Mouse (Mus musculus): Measurements from ENCODE around the gene Slc4a3.

Gene Slc4a3

DNA sequence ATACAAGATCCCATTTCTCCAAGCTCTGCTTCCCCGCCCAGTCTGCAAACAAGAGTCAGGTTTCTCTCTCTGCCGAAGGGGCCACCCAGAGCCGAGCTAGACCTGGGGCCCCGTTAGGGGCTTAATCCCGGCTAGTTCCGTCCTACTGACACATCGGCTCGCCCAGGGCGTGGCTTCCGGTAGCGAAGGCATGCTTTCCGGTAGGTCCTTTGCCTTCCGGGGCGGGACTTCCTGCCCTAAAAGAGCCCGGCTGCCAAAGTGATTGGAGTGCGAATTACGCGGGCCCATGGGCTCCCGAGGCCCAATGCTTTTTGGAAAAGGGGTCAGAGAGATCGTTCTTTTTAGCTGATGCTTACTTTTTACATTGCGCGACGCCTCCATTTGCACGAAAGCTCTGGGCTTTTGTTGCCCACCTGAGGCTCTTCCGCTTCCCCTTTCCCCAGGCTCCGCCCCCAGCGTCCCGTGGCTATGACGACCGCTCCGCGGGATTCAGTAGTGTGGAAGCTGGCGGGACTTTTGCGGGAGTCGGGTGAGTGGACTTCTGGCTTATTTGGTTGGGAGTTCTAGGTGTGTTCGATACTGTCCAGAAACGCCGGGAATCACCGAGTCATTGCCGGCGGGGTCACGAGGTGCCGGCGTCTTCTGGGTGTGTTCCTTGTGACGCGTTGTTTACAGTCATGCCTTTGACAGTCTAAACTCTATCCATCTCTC lies 24.6 kb upstream of the Slc4a3 start, which contains the start of gene Stk11ip:
TSS of gene Stk11ip (plus strand) at position 209 of the 711 bp plus-strand sequence.
- DNase-seq (ENCODE audit: low read depth in 2 of 2, low spot score in 2 of 2): peak; percentile 83 to 87

DNA sequence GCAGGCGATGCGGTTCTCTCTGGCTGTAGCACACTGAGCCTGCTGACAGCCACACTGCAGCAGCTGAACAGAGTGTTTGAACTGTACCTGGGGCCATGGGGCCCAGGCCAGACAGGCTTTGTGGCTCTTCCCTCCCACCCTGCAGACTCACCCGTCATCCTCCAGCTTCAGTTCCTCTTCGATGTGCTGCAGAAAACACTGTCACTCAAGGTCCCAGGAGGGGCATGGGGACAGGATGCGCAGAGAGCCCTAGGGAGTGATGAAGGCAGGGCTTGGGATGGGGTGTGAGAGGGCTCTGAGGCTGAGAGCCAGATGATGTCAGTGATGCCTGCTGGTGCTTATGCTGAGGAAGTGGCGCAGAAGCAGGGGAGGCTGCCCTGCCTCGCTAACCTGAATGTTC lies 21.4 kb upstream of the Slc4a3 start:
- DNase-seq (ENCODE audit: low read depth in 2 of 2, low spot score in 2 of 2): no peak

DNA sequence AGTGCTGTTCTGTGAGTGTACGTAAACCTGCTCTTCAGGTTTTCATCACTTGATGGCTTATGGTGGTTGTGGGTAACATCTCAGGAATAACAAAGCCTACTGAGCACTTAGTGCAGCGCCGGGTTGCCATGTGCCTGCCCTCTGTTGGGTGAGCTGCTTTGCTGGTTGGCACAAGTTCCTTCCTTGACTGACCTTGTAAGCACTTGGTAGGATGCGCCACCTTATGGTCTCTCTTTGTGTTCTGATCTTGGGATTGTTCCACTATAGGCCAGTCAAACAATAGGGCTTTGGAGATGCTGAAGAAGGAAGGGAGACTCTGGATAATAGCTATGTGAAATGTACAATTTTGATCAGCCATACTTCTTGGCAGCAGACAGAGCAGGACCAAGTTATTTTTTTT lies 15.5 kb upstream of the Slc4a3 start:
- no peak for DNase-seq (ENCODE audit: low read depth in 2 of 2, low spot score in 2 of 2)

DNA sequence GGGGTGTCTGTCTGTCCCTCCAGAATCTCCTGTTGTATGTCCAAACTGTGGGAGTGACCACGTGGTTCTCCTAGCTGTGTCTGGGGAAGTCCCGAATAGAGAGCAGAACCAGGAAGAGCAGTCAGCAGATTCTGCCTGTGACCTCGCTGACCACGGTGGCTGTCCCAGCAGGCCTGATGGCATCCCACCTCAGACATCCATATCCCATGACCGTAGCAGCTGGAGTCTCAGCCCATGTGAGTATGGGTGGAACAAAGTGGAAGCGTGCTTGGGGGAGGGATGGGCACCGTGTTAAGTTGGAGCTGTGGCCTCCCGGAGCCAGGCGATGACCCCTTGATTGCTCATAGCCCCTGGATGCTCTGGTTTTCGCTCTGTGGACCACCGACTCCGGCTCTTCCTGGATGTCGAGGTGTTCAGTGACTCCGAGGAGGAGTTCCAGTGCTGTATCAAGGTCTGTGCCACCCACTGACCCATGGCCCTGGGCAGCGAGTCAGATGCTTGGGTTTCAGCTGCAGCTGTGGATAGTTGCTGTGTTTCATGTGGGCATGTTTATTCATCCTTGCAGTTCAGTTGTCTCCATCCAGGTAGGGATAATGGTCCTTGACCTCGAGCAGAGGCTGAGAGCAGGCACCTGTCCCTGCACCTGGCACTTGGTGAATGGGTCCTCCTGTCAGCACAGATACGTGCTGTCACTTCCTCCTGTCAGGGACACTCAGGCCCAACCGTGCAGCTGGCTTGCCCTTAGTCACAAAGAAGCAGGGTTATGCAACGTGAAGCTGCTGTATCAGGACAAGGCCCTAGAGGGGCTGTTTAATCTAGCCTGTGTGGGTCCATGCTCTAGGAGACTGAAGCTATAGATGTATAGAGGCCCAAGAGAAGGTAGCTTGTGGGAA lies 13.5 kb upstream of the Slc4a3 start:
- DNase-seq (ENCODE audit: low read depth in 2 of 2, low spot score in 2 of 2): no peak

DNA sequence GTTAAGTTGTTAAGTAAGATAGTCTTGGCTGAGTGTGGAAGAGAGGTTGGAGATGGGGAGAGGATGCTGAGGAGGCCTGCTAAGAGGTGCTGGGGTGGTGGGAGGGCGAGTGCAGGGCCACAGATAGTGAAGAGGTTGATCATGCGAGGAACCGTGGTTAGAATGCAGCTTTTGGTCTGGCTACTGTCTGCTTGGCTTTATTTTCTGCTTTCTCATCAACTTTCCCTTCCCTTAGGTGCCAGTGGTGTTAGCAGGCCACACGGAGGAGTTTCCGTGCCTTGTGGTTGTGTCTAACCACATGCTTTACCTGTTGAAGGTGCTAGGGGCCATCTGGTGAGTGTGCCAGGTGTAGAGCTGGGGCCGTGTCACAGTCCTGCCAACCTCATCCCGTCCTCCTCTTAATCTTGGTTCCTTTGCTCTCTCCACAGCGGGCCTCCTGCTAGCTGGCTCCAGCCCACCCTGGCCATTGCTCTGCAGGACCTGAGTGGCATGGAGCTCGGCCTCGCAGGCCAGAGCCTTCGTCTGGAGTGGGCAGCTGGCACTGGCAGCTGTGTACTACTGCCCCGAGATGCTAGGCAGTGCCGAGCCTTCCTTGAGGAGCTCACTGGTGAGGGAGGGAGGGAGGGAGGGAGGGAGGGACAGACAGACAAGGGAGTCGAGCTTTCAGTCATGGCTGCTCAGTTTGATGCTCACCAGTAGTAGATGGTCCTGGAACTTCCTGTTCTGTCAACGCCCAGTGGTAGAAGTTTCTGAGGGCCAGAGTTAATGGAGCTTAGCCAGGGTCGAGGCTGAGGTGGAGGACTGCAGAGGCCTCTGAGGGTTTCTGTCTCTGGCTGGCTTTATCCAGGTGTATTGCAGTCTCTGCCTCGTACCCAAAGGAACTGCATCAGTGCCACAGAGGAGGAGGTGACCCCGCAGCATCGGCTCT lies 12.5 kb upstream of the Slc4a3 start:
- DNase-seq (ENCODE audit: low read depth in 2 of 2, low spot score in 2 of 2): no peak

DNA sequence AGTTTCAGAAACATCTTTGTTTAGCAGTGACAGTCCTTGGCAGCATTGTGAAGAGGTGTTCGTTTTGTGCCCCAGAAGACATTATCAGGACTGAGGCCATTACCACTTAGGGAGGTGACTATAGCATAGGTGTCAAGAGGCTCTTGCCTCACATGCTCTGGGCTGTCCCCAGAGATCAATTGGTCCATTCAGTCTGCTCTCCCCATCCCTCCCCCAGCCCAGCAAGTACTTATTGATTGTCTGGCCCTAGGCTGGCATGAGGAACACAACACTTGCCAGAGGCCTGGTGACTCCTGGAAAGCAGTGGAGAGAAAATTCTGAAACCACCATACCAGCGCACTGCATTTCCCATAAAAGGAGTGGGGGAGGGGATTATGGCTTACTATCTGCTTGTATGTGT lies 8.5 kb upstream of the Slc4a3 start:
- DNase-seq (ENCODE audit: low read depth in 2 of 2, low spot score in 2 of 2): no peak

DNA sequence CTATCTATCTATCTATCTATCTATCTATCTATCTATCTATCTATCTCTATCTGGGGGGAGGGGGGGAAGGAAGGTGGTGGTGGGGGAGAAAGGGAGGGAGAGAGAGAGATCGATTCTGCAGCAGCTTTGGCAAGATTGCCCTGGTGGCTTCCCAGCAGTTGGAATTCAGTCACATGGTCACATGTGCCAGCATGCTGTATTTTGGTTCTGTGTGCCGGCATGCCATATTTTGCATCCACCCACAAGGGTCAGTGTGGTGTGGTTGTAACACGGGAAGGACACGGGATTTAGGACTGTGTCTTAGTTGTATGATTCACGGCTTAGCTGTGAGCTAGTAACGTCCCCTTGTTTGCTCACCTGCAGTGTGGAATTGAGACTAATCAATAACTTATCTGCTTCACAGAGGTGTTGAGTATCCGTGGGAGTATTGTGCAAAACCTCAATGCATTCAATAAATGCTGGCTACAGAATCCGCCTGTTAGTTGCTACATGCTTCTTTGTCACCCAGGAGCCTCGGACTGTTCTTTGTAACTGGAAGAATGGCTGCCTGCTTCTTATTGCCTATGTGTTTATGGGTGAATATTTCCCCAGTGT lies 7.4 kb upstream of the Slc4a3 start:
- no peak for DNase-seq (ENCODE audit: low read depth in 2 of 2, low spot score in 2 of 2)

DNA sequence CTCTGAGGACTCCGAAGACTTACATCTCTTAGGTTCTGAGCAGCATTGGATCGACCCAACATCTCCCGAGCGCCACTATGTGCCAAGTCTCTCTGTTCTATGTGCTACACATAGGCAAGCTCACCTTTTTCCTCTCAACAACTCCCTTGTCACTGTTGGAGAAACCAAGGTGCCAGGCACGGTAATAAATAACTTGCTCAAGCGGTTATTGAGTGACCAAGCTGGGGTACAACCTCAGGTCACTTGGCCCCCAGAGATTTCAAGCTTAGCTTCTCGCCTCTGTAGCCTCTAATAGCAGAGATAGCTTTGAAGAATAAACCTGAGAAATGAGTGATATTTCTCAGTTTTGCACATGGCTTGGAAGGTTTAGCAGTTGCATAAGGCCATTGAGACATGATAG lies 4.6 kb upstream of the Slc4a3 start:
- no peak for DNase-seq (ENCODE audit: low read depth in 2 of 2, low spot score in 2 of 2)

DNA sequence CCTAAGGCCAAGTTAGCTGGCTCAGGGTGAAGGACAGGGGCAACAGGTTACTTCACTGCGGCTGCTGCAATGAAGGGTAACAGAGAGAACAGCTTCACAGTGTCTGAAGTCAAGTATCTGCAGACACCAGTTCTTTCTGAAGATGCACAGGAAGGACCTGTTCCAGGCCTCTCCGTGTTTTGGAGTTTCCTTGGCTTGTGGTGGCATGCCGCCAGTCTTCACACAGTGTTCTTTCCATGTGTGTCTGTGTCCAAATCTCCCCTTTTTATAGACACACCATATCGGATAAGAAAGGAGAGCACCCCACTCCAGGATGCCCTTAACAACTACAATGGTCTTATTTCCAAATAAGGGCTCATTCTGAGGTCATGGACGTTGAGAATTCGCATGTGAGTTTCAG lies 1.7 kb upstream of the Slc4a3 start:
- no peak for DNase-seq (ENCODE audit: low read depth in 2 of 2, low spot score in 2 of 2)

DNA sequence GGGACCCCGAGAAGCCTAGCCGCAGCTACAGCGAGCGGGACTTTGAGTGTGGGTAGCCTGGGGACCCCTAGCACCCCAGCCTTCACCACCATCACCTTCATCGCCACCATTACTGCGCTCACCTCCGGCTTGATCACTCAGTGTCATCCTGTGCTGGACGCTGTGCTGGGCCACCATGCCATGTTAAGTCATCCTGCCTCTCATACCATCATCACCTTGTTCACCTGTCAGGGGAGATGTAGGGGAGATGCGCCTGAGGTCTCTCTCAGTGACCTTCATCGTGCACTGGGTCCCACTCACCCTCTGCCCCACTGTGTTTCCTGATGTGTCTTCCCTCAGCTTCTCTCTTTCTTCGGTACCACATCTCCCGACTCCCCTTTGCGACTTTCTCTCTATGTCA lies 1.3 kb downstream of the Slc4a3 start:
- DNase-seq (ENCODE audit: low read depth in 2 of 2, low spot score in 2 of 2): no peak

DNA sequence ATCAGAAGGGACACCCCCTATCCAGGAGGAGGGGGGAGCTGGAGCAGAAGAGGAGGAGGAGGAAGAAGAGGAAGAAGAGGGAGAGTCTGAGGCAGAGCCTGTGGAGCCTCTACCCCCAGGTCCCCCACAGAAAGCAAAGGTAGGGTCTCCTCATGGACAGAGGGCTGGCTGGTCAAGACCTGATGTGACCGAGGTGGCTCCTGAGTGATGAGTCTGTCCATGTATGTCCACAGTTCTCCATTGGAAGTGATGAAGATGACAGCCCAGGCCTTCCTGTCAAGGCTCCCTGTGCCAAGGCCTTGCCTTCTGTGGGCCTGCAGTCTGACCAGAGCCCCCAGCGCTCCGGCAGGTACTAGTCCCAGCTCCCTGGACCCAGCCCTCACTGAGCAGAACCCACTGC lies 2.0 kb downstream of the Slc4a3 start:
- DNase-seq (ENCODE audit: low read depth in 2 of 2, low spot score in 2 of 2): no peak

DNA sequence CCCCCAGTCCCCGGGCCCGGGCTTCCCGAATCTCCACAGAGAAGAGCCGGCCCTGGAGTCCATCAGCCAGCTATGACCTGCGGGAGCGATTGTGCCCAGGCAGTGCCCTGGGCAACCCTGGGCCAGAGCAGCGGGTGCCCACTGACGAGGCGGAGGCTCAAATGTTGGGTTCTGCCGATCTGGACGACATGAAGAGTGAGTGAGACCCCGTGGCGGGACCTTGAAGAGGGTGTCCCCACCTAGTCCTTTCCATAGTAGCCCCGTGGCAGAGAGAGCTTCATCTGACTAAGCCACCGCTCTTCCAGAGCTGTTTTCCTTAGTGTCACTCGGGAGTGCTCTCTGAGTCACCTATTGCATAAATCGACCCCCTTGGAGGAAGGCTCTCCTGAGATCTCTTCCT lies 2.8 kb downstream of the Slc4a3 start:
- DNase-seq (ENCODE audit: low read depth in 2 of 2, low spot score in 2 of 2): no peak

DNA sequence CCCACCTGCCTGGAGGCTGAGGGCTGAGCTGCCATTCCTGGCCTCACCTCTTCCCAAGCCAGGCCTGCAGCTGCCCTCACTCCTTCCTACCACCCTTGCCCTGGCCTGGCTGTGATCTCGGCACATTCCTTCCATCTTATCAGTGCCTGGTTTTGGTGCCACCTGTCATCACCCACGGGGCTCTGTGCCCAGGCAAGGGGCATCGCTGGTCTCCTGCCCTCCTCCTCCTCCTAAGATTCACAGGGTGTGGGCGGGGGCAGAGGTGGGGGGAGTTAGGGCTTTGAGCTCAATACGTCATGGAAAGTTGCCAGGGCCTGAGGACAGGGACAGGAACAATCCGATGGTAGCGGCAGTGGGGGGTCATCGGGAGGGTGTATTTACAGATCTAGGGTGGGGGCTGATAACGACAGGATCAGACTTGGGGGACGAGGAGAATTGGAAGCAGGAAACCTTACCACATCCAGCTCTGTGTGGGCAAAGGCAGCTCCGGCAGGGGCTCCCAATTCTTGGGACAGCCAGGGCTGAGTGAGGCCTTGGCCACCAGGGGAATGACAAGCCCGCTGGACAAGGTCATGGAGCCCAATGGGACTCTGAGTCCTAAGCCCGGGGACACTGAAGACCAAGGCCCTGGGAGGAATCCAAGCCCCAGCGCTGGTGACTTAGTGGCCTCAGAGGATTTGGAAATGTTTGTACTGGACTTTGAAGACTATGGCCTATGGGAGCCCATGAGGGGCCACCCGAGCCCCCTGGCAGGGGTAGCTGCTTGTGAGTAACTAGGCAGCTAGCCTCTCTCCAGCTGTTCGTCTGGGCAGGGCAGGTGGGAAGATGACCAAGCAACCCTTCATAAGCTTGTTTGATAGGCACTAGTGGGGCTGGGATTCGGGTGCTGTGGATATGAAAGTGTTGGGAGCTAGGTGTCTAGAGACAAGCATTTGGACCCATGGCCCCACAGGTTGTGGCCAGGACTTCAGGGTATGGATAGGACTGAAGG lies 3.5 kb downstream of the Slc4a3 start:
- DNase-seq (ENCODE audit: low read depth in 2 of 2, low spot score in 2 of 2): no peak

DNA sequence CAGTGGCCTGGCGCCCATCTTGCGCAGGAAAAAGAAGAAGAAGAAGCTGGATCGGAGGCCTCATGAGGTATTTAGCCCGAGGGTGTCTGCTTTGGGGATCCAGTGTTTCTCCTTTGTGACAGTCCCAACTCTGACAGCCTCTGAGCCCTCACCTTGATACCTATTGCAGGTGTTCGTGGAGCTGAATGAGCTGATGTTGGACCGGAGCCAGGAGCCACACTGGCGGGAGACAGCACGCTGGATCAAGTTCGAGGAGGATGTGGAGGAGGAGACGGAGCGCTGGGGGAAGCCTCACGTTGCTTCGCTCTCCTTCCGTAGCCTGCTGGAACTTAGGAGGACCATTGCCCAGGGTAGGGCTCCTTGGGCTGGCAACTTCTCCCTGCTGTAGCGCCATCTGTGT lies 4.5 kb downstream of the Slc4a3 start:
- no peak for DNase-seq (ENCODE audit: low read depth in 2 of 2, low spot score in 2 of 2)

DNA sequence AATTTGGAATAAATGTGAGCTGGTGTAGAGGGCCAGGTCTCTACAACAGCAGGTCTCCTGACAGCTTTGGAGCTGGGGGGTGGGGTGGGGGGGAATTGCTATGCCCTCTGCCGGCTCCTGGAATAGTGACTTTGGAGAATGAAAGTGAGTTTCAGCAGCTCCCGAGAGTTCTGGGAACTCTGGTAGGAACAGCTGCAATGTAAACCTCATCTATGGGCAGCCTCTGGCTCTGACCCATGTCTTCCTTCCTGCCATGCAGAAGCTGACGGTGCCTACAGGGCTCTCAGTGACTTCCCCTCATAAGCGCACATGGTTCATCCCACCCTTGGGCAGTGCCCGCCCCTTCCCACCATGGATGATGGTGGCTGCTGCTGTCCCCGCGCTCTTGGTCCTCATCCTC lies 9.6 kb downstream of the Slc4a3 start:
- no peak for DNase-seq (ENCODE audit: low read depth in 2 of 2, low spot score in 2 of 2)

DNA sequence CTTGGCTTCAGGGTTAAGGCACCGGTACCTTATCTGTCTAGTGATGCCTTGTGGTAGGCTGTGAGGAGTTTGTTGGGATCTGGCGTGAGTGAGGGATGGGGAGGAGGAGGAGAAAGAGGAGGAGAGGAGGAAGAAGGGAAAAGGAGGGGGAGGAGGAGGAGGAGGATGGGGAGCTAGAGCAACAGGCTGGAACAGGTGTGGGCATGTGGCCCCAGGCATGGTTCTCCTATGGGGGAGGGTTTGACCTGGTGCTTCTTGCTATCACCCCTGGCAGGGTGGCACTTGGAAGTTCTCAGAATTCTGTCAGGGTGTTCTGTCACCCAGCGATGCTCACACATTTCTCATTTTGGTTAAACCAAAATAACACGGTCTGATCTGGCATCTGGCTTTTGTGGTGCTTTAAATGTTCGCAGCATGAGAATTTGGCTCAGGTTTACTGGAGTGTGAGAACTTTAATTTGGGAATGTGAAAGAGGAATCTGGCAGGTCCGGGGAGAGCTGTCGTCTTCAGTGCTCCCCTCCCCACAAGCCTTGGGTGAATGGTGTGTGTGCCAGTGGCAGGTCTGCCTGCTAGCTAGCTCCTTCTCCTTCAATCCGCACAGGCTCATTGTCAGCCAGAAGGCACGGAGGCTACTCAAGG lies 10.2 kb downstream of the Slc4a3 start:
- no peak for DNase-seq (ENCODE audit: low read depth in 2 of 2, low spot score in 2 of 2)

DNA sequence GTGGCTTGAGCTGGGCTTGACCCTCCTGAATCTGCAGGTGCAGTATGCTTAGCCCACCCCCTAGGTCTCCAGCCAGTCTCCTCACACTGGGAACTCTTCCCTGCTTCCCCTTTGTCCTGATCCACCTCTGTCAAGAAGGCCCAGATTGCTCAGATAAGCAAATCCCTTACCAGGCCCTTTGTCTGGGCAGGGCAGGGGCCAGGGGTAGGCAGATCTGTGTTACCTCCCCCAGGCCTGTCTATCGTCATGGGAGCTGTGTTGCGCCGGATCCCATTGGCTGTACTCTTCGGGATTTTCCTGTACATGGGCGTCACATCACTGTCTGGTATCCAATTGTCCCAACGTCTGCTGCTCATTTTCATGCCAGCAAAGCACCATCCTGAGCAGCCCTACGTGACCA lies 11.0 kb downstream of the Slc4a3 start:
- DNase-seq (ENCODE audit: low read depth in 2 of 2, low spot score in 2 of 2): no peak

DNA sequence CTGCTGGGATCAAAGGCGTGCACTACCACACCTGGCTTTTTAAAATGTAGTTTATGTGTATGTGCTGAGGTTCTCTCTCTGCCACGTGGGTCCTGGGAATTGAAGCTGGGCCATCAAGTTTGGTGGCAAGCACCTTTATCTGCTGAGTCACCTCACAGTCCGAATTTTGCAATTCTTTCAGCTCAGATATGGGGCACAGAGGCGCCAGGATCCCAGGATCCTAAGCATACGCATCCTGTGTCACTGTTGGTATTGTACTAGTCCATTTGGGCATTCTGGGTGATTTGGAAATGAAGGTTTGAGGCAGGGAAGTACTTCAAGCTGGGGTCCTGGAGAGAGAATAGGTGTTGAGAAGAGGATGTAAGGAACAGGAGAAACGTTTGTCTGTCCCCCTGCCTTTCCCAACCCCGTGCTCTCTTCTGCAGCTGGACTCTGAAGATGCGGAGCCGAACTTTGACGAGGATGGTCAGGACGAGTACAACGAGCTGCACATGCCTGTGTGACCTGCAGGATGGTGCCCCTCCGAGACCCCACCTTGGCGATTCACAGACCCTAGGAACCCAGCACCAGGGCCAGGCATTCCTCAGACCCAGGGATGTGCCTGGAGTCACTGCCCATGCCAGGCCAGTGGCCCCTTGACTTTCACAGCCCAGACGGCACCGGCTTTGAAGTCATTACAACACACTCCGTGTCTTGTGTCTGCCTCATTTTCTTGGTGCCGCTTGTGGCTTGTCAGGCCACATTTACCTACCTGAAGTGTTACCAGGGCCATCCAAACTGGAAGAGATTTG lies 12.5 kb downstream of the Slc4a3 start:
- no peak for DNase-seq (ENCODE audit: low read depth in 2 of 2, low spot score in 2 of 2)
